Mouse (Mus musculus): ENCODE measurements around the gene Ppp1ca.

Ppp1ca gene

DNA sequence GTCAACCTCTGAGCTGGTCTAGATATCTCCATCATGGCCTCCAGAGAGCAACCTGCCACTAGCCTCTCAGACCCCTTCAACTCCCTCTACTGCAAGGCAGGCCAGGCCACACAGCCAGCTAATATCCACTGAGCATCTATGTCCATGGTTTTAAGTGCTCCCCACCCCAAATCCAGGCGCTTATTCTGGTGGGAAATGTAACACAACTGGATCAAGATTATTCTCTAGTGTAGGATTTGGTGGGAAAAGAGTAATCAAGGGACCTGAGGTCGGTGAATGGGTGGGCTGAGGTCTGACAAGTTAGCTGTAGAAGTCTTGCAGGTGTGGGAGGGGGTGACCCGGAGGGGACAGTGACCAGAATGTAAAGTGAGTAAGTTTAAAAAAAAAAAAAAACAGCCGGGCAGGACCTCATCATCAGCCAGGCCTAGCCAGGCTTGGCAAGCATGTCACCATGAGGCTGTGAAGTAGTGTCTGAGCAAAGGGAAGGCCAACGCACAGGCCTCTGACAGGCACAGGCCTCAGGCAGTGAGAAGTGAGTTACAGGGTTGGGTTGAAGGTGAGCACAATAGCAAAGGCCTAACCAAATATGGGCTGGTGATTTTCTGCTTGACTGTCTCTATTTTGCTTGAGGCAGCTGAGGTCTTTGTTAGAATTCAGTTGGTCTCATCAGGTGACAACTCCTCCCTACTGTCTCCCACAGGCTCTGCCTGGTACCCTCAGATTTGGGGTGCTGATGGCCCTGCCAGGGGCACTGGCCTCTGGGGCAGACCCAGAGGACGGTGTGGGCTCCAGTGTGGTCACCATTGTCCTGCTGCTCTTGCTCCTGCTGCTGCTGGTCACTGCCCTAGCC lies 36.4 kb upstream of the Ppp1ca start:
- no peak for DNase-seq (ENCODE audit: low read depth)

DNA sequence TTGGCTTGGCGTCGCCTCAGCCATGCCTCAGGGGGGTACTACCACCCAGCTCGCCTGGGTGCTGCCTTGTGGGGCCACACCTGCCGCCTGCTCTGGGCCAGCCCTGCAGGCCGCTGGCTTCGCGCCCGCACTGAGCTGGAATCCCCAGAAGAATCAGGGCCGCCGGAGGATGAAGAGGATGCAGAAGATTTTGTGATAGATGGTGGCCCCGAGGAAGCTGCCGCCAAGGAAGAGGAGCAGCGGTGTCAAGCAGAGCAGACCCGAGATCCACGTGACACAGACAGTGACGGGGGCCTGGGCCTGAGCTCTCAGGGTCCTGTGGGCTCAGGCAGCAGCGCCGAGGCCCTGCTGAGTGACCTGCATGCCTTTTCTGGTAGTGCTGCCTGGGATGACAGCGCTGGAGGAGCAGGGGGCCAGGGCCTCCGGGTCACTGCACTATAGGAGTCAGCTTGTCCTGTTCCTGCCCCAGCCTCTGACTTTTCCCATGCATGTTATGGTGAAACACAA lies 35.7 kb upstream of the Ppp1ca start:
- no peak for DNase-seq (ENCODE audit: low read depth)

DNA sequence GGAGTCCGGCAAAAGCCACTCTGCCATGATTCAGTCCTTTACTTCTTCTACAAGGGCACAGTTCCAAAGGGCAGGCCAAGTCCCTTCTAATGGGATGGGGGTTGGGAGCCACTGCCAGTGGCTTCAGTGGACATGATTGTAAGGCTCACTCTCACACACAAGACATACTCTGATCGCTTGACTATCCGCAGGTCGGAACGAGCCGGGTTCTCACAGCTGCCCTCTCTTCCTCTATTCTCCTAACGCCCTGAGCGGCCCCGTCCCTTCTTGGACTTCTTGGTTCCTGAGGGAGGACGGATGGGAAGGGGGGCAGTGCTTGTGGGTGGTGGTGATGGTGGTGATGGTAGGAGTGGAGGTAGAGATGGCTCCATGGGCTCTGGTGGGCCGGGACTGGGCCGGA lies 35.1 kb upstream of the Ppp1ca start:
- DNase-seq (ENCODE audit: low read depth), result no peak

DNA sequence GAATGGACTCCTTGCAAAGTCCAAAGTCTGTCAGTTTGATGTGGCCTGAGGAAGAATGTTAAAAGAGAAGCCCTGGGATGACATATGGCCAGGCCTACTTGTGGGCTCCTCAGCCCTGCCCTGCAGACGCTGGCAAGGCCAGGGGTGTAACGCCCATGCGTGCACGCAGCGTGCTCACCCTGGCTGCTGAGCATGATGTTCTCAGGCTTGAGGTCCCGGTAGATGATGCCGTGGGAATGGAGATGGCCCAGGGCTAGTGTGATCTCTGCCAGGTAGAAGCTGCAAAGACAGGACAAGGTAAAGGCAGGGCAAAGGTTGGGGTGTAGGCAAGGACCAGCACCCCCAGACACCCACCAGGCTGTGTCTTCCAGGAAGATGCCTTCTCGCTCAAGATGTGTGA lies 32.8 kb upstream of the Ppp1ca start:
- DNase-seq (ENCODE audit: low read depth), result no peak

DNA sequence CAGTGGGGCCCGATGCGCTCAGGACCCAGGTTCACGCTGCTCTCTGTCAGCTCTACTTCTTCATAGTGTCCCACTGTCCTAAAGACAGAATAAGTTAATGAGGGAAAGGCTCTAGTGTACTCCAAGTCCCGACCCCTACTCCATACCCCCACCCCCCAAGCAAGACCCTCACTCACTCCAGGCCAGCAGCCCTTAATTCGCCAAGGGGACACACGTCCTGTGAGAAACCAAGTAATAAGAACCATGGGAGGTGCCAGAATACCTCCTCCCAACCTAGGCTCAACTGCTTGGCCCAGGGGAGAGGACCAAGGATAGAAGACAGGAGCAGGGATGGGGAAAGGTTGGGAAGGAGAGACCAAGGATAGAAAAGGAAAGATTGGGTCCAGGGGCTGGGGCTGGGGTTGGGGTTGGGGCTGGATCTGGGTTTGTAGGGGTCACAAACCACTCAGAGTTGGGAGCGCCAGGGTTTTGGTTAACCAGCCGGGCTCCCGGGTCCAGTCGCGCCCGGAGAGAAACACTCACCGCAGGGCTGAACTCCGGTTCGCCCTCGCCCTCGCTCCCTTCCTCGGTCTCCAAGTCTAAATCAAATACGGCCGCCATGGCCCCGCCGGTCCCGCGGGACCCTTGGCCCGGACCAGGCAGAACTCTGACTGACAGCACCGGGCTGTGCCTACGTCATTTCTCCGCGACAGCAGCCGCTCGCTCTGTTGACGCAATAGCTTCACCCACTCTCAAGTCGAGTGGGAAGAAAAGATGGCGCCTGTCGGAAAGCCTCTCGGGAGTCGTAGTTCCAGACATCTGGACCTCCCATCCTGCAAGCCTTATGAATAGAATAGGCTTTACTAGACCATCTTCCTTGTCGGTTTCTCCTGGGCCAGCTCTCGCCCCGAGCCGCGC lies 29.0 kb upstream of the Ppp1ca start, which contains the start of gene Rps6kb2:
Gene Rps6kb2 (minus strand): TSS at position 709 of the 897 bp plus-strand sequence.
- DNase-seq (ENCODE audit: low read depth), result peak; percentile 98

DNA sequence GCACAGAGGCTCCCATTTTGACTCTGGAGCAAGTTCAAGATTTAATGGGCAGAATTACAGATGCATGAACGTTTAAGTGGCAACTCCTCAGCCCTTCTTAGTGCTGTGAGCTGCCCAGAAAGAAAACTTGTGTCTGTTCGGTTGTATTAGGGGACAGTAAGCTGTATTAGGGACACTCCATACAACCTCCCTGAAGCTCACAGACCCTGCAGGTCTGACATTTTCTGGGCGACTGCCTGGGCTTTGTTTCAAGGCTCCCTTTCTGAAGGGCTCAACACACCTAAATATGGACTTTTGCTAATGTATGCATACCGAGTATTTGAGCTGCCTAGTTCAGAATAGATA lies 28.4 kb upstream of the Ppp1ca start:
- no peak for DNase-seq (ENCODE audit: low read depth)

DNA sequence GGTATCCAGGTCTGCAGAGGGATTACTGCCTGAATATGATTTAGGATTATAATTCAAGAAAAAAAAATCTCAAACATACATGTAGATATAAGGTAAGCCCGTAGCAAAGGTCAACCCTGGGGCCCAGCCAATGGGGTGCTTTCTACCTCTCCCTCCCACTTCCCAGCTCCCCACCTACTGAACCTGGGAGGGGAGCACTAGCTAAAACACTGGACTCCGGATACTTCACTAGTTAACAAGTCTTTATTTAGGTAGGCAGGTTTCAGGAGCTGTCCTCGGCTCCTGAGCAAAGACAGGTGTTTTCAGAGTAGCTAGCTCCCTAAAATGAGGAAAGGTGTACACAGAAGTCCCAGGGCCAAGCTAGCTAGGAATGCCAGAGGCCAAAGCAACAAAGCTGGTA lies 27.8 kb upstream of the Ppp1ca start:
- no peak for DNase-seq (ENCODE audit: low read depth)

DNA sequence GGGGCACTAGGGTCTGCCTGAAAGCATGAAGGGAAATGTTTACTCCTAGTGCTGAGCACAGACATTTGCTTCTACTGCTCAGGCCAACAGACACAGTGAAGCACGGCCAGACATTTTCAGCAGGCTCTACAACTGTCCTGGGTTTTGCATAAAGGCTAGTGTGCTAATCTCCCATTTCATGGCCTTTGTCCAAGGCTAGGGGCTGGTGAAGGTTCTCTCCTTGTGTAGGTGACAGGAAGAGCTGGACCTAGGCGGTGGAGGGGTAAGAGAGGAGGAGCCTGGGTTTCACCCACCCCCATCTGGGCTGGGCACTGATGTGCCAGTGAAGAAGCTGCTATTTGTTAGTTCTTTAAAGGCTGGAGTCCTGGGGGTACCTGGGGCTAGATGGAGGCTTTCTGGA lies 27.1 kb upstream of the Ppp1ca start:
- no peak for DNase-seq (ENCODE audit: low read depth)

DNA sequence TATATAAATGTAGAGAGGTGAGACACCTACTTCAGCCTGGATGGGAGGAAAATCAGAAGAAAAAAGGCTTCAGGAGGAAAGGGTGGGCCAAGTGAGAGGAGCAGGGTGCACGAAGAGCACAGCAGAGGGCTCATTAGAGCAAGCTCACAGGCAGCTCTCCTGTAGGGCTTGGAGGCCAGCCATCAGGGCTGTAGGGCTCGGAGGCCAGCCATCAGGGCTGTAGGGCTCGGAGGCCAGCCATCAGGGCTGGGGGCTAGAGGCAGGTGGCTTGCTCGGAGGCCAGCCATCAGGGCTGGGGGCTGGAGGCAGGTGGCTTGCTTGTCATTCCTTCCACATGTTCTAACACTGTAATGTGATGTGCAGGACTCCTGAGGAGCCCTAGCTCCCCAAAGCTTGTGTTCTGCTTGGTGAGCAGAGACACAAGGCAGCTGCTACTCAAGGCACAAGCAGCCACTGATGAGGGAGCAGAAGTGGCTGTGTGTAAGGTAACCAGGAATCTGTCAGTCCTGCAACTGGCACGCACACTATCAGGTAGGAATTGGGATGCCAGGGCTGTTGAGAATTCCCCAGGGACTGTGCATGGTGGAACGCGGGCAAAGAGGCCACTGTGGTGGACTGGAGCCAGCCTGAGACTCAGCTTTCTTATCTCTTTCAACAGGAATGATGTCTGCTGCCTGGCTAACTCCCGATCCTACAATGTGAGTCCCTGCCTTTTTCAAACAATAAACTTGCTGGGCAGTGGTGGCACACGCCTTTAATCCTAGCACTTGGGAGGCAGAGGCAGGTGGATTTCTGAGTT lies 25.0 kb upstream of the Ppp1ca start:
- no peak for DNase-seq (ENCODE audit: low read depth)

DNA sequence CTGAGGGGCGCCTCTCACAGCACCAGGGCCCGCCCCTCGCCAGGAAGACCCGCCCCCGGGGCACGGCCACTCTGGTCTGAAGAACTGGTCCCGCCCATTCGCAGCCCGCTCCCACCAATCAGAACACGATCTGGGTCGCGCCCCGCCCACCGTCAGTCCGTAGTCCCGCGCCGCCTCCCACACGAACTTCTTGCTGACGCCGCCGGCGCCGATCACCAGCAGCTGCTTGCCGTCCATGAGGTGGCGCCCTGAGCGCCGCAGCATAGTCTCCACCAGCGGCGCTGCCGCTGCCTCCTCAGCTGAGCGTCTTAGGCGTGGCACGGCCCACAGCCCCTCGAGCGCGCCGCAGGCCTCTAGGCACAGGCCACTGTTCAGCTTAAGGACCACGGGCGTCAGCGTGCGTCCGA lies 22.5 kb upstream of the Ppp1ca start:
- peak; percentile 98 for DNase-seq (ENCODE audit: low read depth)

DNA sequence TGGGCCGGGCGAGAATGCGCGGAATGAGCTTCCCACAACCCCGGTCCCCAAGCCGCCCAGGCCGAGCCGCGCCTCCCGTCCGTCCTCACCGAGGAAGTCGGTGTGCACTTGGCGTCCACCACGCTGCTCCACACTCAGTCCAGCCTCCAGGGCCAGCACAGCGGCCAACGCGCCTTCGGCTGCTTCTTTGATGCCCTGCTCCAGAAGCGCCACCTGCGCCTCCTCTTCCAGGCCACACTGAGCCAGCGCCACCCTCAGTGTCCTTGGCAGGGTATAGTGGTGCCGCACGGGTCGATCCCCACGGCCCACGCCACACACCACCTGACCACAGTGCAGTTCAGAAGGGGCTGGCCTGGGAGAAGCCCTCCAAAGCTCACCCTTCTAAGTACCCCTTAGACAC lies 22.1 kb upstream of the Ppp1ca start:
- no peak for DNase-seq (ENCODE audit: low read depth)

DNA sequence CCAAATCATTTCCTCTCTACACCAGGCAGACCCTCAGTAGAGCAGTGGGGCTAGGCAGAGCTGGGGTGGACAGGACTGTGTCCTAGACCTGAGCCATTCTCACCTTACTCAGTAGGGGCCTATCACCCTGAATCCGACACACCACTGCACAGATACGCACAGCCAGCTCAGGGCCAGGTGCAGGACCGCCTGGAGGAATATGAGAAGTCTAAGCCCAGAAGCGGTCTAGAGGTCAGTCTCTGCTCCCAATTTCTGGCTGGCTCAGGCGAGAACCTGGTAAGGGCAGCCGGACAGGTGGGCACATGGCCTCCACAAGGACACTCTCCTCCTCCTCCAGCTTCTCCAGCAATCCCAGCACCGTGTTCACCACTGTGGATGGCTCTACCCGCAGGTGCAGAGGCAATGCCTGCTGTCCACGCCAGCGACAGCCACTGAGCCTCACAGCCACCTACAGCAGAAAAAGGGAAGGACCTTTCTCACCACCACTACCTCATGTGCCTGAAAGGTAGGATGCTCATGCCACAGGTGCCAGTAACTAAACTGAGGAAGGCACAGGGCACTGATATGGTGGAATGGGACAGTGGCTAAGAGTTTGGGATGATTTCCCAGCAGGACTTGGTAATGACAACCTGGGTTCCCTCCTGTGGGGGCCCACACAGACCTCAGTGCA lies 21.0 kb upstream of the Ppp1ca start:
- no peak for DNase-seq (ENCODE audit: low read depth)

DNA sequence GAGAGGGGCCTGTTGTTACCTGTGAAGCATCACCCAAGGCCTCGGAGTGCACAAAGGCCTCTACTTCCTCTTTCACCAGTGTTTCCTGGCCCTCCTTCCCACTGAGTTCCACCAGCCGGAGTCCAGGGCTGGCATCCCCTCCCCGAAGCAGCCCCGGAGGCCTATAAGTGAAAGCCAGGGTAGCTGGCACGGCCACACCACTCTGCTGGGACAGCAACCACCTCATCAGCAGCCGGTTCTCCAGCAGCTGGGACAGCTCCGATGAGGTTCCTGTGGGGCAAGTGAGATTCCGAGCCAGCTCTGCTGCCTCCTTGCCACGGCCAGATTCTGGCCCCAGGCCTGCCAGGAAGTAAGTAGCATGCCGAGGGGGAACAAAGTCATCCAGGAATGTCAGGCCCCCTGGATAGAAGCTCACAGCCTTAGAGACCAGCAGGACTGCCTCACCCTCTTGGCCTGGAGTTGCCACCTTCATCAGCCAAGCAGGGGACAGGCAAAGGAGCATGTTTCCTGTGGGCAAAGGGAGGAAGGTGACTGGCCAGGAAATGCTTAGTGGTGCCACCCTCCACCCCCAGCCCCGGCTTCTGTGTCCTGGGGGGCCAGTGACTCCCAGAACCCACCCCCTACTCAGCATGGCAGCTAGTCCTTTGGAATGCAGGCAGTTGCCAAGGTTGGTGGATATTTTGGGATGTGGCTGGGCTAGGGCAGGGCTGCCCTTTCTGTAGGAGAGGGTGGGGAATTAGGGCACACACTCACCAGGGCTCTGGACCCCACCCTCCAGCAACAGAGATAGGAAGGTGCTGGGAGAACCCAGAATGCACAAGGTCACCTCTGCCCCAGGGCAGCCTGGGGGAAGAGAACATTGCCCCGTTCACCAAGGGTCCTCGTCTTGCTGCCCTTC lies 20.2 kb upstream of the Ppp1ca start:
- peak; percentile 32 for DNase-seq (ENCODE audit: low read depth)

DNA sequence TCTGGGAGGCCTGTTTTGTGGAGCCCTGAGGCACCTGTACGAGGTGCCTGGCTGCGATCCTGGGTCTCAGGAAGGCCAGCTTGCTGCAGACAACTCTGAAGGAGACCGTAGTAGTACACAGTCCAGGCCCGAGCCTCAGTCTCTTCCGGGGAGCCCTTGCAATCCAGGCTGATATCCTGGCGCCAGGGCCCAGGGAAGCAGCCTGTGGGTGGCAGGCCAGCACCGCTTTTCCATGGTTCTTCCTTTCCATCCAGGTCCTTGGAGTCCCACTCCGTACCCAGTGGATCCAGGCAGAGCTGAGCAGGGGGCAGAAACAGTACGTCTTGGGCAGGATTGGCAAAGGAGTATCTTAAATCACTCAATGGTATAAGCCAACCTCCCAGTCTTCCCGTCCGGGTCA lies 18.9 kb upstream of the Ppp1ca start:
- no peak for DNase-seq (ENCODE audit: low read depth)

DNA sequence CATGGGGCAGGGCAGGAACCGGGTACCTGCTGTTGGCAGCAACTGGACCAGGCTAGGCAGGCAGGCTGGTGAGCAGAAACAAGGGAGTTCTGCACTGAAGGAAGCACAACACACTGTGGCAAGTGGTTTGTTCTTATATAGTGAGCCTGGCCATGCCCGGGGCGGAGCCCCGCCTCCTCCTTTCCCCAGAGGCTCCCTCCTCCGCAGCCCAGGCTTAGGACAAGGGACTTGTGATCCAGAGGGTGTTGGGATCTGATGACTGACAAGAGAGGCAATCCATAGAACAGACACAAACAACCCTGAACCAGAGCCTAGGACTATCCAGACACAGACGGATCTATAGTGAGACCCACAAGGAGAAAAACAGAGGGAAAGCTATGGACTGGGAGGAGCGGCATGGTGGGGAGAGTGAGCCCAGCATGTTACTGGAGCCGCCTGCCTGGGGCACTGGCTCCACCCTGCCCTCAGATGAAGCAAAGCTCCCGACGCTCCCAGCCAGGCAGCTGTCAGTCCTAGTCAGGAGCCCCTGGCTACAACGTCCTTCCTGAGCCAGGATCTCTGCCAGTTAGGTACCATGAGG lies 16.4 kb upstream of the Ppp1ca start, which contains the start of gene Carns1:
Gene Carns1 (minus strand): TSS at position 112 of the 580 bp plus-strand sequence.
- no peak for DNase-seq (ENCODE audit: low read depth)

DNA sequence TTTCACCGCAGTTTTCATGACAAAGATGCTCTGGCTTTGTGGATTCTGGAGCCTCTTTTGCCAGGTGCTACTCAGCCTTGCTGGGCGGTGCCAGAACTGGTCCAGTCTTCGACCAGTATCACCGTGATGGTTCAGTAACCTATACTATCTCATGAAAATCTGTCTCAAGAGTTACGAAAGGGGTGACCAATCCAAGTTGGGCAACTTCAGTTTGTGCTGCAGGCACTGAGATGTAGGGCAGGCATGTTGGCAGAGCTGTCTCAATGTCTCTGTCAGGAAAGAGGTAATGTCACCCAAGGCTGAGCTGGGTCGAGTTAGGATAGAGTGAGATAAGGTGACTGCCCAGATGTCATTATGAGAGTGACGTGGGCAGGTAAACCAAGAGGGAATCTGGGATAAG lies 11.5 kb upstream of the Ppp1ca start:
- DNase-seq (ENCODE audit: low read depth), result peak; percentile 62

DNA sequence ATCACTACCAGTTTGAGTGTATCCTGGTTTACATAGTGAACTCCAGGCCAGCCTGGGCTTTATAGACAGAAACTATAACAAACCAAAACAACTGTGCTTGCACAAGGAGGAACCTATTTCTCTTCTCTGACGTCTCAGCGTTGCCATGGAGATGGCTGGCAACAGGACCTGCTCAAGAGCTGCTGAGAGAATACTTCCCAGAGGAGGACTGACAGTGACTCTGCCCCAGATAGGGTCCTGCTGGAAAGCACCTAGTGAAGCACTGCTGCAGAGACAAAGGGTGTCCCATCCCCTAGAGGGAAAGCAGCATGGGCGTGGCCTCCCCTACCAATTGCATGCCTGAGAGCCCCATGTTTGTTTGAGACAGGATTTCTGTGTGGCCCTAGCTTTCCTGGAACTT lies 10.0 kb upstream of the Ppp1ca start:
- DNase-seq (ENCODE audit: low read depth), result peak; percentile 34

DNA sequence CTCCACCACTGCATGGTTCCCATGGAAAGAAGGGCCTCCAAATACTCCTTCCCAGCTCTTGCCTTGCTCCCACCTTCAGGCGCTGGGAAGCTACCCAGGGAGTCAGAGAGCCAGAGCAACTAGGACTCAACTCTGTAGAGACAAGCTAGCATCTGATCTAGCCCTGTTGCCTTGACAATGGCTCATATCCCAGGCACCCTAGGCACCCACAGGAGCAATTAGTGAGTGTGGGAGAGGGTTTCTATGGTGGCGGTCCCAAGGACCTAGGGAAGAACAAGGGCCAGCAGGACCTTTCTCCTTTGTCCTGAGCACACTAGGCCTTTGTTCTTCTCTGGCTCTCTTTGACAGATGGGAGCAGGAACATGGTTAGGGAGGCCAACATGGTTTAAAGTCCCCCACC lies 8.2 kb upstream of the Ppp1ca start:
- no peak for DNase-seq (ENCODE audit: low read depth)

DNA sequence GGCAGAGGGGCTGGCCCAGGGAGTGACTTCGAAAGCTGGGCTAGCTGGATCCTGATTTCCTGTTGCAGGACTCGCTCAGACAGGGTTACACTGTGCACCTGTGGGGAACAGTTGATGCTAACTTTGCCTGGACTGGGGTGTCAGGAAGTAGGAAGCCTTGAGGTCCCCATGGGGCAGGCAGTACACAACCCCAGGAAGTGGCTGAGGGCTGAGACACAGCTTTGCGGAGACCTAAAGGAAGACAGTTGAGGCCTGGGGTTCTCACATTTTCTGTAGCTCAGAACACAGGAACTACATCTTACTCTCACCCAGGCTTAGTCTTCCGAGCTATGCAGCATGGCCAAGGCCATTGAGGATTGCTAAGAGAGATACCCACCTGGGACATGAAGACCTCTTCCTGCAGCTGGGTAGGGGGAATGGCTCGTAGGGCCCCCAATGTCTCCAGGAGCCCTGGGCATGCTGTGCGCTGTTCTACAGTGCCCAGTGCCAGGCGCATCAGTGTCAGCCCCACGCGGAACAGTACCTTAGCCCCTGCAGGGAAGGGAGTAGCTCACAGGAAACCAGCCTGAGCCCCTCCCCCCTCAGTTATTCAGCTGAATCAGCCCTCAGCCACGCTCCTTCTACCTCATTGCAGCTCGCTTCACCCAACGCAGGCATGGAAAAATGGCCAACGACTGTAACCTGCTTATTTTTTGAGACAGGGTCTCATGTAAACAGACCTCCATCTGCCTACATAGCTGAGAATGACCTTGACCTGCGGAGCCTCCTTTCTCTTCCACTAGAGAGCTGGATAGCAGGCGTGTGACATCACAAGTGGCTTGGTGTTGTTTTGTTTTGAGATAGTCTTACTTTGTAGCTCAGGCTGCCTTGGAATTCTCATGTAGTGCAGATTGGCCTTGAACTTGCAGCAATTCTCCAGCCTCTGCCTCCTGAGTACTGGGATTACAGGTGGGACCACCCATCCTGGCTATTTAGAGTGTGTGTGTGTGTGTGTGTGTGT lies 6.6 kb upstream of the Ppp1ca start:
- DNase-seq (ENCODE audit: low read depth), result peak; percentile 93
